Mouse (Mus musculus): ENCODE results near the gene Matn4. TPM values are rescaled to one million over a fixed set of nuclear protein-coding genes. Genes with fewer than 3 reads are reported as not detected.

Gene Matn4
- polyA plus RNA-seq, 1 experiment from 2014 or later = 1.1 TPM

Small RNA genes within 50 kb of the gene (microRNA-seq; reads per million reads assigned to microRNA genes)
- gene Mir7678 = not detected

Other genes starting within 250 kb of the Matn4 start
- 0.14 and 0.15 TPM in 2 replicates for gene Kcns1, start 234.0 kb downstream of the Matn4 start, polyA plus RNA-seq (2014; fragmentation: Nextera tagmentation; extraction: Ambion mirVana)
- gene Wfdc5, start 222.4 kb downstream of the Matn4 start, polyA plus RNA-seq (2014; fragmentation: Nextera tagmentation; extraction: Ambion mirVana) = not detected in 2 replicates
- not detected in 2 replicates for gene Wfdc12, start 214.6 kb downstream of the Matn4 start, polyA plus RNA-seq (2014; fragmentation: Nextera tagmentation; extraction: Ambion mirVana)
- gene Wfdc15a, start 205.0 kb downstream of the Matn4 start, polyA plus RNA-seq (2014; fragmentation: Nextera tagmentation; extraction: Ambion mirVana) = not detected in 2 replicates
- 13.2 and 23.6 TPM in 2 replicates for gene Wfdc15b, start 183.5 kb downstream of the Matn4 start, polyA plus RNA-seq (2014; fragmentation: Nextera tagmentation; extraction: Ambion mirVana)
- gene Svs2, start 166.7 kb downstream of the Matn4 start, polyA plus RNA-seq (2014; fragmentation: Nextera tagmentation; extraction: Ambion mirVana) = not detected in 2 replicates
- not detected in 2 replicates for gene Svs3b, start 148.5 kb downstream of the Matn4 start, polyA plus RNA-seq (2014; fragmentation: Nextera tagmentation; extraction: Ambion mirVana)
- not detected in 2 replicates for gene Svs4, start 126.7 kb downstream of the Matn4 start, polyA plus RNA-seq (2014; fragmentation: Nextera tagmentation; extraction: Ambion mirVana)
- gene Svs3a, start 115.9 kb downstream of the Matn4 start, polyA plus RNA-seq (2014; fragmentation: Nextera tagmentation; extraction: Ambion mirVana) = not detected in 2 replicates
- gene Svs6, start 88.4 kb downstream of the Matn4 start, polyA plus RNA-seq (2014; fragmentation: Nextera tagmentation; extraction: Ambion mirVana) = not detected in 2 replicates
- gene Svs5, start 72.4 kb downstream of the Matn4 start, polyA plus RNA-seq (2014; fragmentation: Nextera tagmentation; extraction: Ambion mirVana) = not detected in 2 replicates
- gene Slpi, start 16.1 kb downstream of the Matn4 start, polyA plus RNA-seq (2014; fragmentation: Nextera tagmentation; extraction: Ambion mirVana) = 0.58 and 1.8 TPM in 2 replicates
- 0.14 and 6.6 TPM in 2 replicates for gene Rbpjl, start 2.0 kb downstream of the Matn4 start, polyA plus RNA-seq (2014; fragmentation: Nextera tagmentation; extraction: Ambion mirVana)
- 104 and 120 TPM in 2 replicates for gene Sdc4, start 38.7 kb upstream of the Matn4 start, polyA plus RNA-seq (2014; fragmentation: Nextera tagmentation; extraction: Ambion mirVana)
- 65.0 and 67.6 TPM in 2 replicates for gene Sys1, start 51.8 kb upstream of the Matn4 start, polyA plus RNA-seq (2014; fragmentation: Nextera tagmentation; extraction: Ambion mirVana)
- 7.0 and 19.1 TPM in 2 replicates for gene Gm20458, start 55.8 kb upstream of the Matn4 start, polyA plus RNA-seq (2014; fragmentation: Nextera tagmentation; extraction: Ambion mirVana)
- gene Trp53tg5, start 68.6 kb upstream of the Matn4 start, polyA plus RNA-seq (2014; fragmentation: Nextera tagmentation; extraction: Ambion mirVana) = not detected in 2 replicates
- gene Dbndd2, start 80.9 kb upstream of the Matn4 start, polyA plus RNA-seq (2014; fragmentation: Nextera tagmentation; extraction: Ambion mirVana) = 8.8 and 17.9 TPM in 2 replicates
- 83.0 and 86.0 TPM in 2 replicates for gene Pigt, start 92.4 kb upstream of the Matn4 start, polyA plus RNA-seq (2014; fragmentation: Nextera tagmentation; extraction: Ambion mirVana)
- gene Wfdc2, start 157.3 kb upstream of the Matn4 start, polyA plus RNA-seq (2014; fragmentation: Nextera tagmentation; extraction: Ambion mirVana) = 241 and 274 TPM in 2 replicates
- gene Spint3, start 168.3 kb upstream of the Matn4 start, polyA plus RNA-seq (2014; fragmentation: Nextera tagmentation; extraction: Ambion mirVana) = not detected in 2 replicates
- 2.1 and 2.3 TPM in 2 replicates for gene Wfdc6a, start 180.3 kb upstream of the Matn4 start, polyA plus RNA-seq (2014; fragmentation: Nextera tagmentation; extraction: Ambion mirVana)
- not detected in 2 replicates for gene Eppin, start 188.4 kb upstream of the Matn4 start, polyA plus RNA-seq (2014; fragmentation: Nextera tagmentation; extraction: Ambion mirVana)
- gene Wfdc6b, start 208.4 kb upstream of the Matn4 start, polyA plus RNA-seq (2014; fragmentation: Nextera tagmentation; extraction: Ambion mirVana) = not detected in 2 replicates
- gene Wfdc8, start 208.5 kb upstream of the Matn4 start, polyA plus RNA-seq (2014; fragmentation: Nextera tagmentation; extraction: Ambion mirVana) = not detected in 2 replicates
- gene Wfdc16, start 233.6 kb upstream of the Matn4 start, polyA plus RNA-seq (2014; fragmentation: Nextera tagmentation; extraction: Ambion mirVana) = not detected in 2 replicates